Mouse (Mus musculus) CH12.LX (cell line): ENCODE results near the gene Fam107b. TPM values are rescaled to one million over a fixed set of nuclear protein-coding genes. Genes with fewer than 3 reads are reported as not detected.
A peak's percentile ranks its signal among the peaks of the same experiment; 100 is the strongest.

Source experiments
- DNase-seq: peaks from one replicate; pipeline ENCODE4 v3.0.0-alpha.2; 2013; ENCODE audit errors: extremely low read depth
- H3K27ac ChIP-seq: 2 replicates; pipeline ENCODE4 v1.5.1; 2012; ENCODE audit warnings: low read depth, mild to moderate bottlenecking, control low read depth, moderate library complexity; ENCODE audit not compliant: insufficient read depth
- H3K27me3 ChIP-seq: replicated peaks from 2 replicates; pipeline ENCODE3; 2012; ENCODE audit warnings: inconsistent platforms
- H3K36me3 ChIP-seq, 2 experiments: replicated peaks in 1 of 2; 2 replicates each; pipeline versions ENCODE3 to v1.6.1; 2012; ENCODE audit warnings: inconsistent platforms in 1 of 2, low read length in 1 of 2, mild to moderate bottlenecking in 1 of 2, mixed read lengths in 1 of 2, moderate library complexity in 1 of 2; ENCODE audit not compliant: control insufficient read depth in 1 of 2, insufficient read depth in 1 of 2
- H3K4me1 ChIP-seq, 2 experiments: 2 replicates each; pipeline ENCODE4 v1.6.1; 2012; ENCODE audit warnings: inconsistent platforms in 1 of 2, moderate library complexity in 1 of 2; ENCODE audit not compliant: insufficient read depth in 2 of 2, control insufficient read depth in 1 of 2
- H3K4me2 ChIP-seq: 2 replicates; pipeline ENCODE4 v1.6.1; 2012; ENCODE audit warnings: low read depth, mild to moderate bottlenecking, control low read depth; ENCODE audit not compliant: poor library complexity, insufficient read depth, severe bottlenecking
- H3K4me3 ChIP-seq, 3 experiments: fragments of 150-350 bp in 1 of 3; sonication (generic) in 1 of 3; replicated peaks in 1 of 3; 2 replicates each; pipeline versions ENCODE3 to v1.5.1; 2011 to 2012; ENCODE audit warnings: low read depth in 2 of 3, low read length in 2 of 3, mild to moderate bottlenecking in 2 of 3, moderate library complexity in 2 of 3, control low read depth in 1 of 3, improper control_type of control experiment in 1 of 3, inconsistent platforms in 1 of 3, mixed read lengths in 1 of 3; ENCODE audit not compliant: poor library complexity in 1 of 3
- H3K79me2 ChIP-seq: replicated peaks from 2 replicates; pipeline ENCODE4 v1.6.1; 2012; ENCODE audit warnings: mild to moderate bottlenecking, moderate library complexity; ENCODE audit not compliant: control insufficient read depth, poor library complexity, insufficient read depth, severe bottlenecking; ENCODE audit errors: extremely low read depth
- H3K9ac ChIP-seq: 2 replicates; pipeline ENCODE4 v1.6.1; 2012; ENCODE audit warnings: low read depth, mild to moderate bottlenecking, control low read depth, moderate library complexity; ENCODE audit not compliant: insufficient read depth
- H3K9me3 ChIP-seq: replicated peaks from 2 replicates; pipeline ENCODE3; 2012; ENCODE audit warnings: low read length, inconsistent platforms, mixed read lengths
- BHLHE40 ChIP-seq: IDR thresholded peaks from 2 replicates; pipeline ENCODE4 v1.6.1; 2011; ENCODE audit warnings: mild to moderate bottlenecking, low read depth, low read length, improper control_type of control experiment
- CHD1 ChIP-seq: IDR thresholded peaks from 2 replicates; pipeline ENCODE4 v1.6.1; 2012; ENCODE audit warnings: low read depth, low read length, improper control_type of control experiment, inconsistent platforms
- CHD2 ChIP-seq: IDR thresholded peaks from 2 replicates; pipeline ENCODE4 v1.6.1; 2011; ENCODE audit warnings: low read length, improper control_type of control experiment
- CTCF ChIP-seq, 2 experiments: IDR thresholded peaks in 1 of 2; conservative IDR thresholded peaks in 1 of 2; 2 replicates each; pipeline ENCODE4 v1.5.1; 2011 to 2012; ENCODE audit warnings: low read depth in 2 of 2, low read length in 2 of 2, improper control_type of control experiment in 1 of 2, inconsistent platforms in 1 of 2, mild to moderate bottlenecking in 1 of 2, moderate library complexity in 1 of 2
- E2F4 ChIP-seq: IDR thresholded peaks from 2 replicates; pipeline ENCODE4 v1.6.1; 2011; ENCODE audit warnings: low read depth, low read length, improper control_type of control experiment; ENCODE audit not compliant: insufficient replicate concordance
- ELF1 ChIP-seq: IDR thresholded peaks from 2 replicates; pipeline ENCODE4 v1.6.1; 2014; ENCODE audit warnings: low read depth, mild to moderate bottlenecking, inconsistent platforms, low read length, improper control_type of control experiment
- EP300 ChIP-seq: IDR thresholded peaks from 2 replicates; pipeline ENCODE4 v1.6.1; 2011; ENCODE audit warnings: low read length, improper control_type of control experiment
- ETS1 ChIP-seq: conservative IDR thresholded peaks from 2 replicates; pipeline ENCODE4 v1.6.1; 2012; ENCODE audit warnings: low read depth, mild to moderate bottlenecking, inconsistent platforms, low read length, improper control_type of control experiment, moderate library complexity
- GABPA ChIP-seq: IDR thresholded peaks from 2 replicates; pipeline ENCODE4 v1.6.1; 2012; ENCODE audit warnings: low read depth, low read length, improper control_type of control experiment, inconsistent platforms; ENCODE audit not compliant: insufficient replicate concordance
- HCFC1 ChIP-seq: IDR thresholded peaks from 2 replicates; pipeline ENCODE4 v1.6.1; 2012; ENCODE audit warnings: low read depth, mild to moderate bottlenecking, inconsistent platforms, low read length, improper control_type of control experiment
- IRF4 ChIP-seq: IDR thresholded peaks from 2 replicates; pipeline ENCODE4 v1.6.1; 2014; ENCODE audit warnings: low read depth, mild to moderate bottlenecking, inconsistent platforms, low read length, improper control_type of control experiment
- JUN ChIP-seq: IDR thresholded peaks from 2 replicates; pipeline ENCODE4 v1.6.1; 2011; ENCODE audit warnings: low read depth, mild to moderate bottlenecking, low read length, improper control_type of control experiment, moderate library complexity; ENCODE audit not compliant: insufficient read depth
- JUND ChIP-seq: conservative IDR thresholded peaks from 2 replicates; pipeline ENCODE4 v1.6.1; 2011; ENCODE audit warnings: low read depth, low read length, improper control_type of control experiment
- KAT2A ChIP-seq: IDR thresholded peaks from 2 replicates; pipeline ENCODE4 v1.6.1; 2012; ENCODE audit warnings: low read length, improper control_type of control experiment, inconsistent platforms; ENCODE audit not compliant: insufficient replicate concordance
- MAFK ChIP-seq: IDR thresholded peaks from 2 replicates; pipeline ENCODE4 v1.6.1; 2011; ENCODE audit warnings: low read length, improper control_type of control experiment; ENCODE audit not compliant: insufficient replicate concordance
- MAX ChIP-seq: IDR thresholded peaks from 2 replicates; pipeline ENCODE4 v1.6.1; 2011; ENCODE audit warnings: low read length, improper control_type of control experiment
- MAZ ChIP-seq: IDR thresholded peaks from 2 replicates; pipeline ENCODE4 v1.6.1; 2012; ENCODE audit warnings: low read depth, mild to moderate bottlenecking, inconsistent platforms, low read length, improper control_type of control experiment, moderate library complexity
- MEF2A ChIP-seq: IDR thresholded peaks from 2 replicates; pipeline ENCODE4 v1.6.1; 2014; ENCODE audit warnings: low read depth, mild to moderate bottlenecking, inconsistent platforms, low read length, improper control_type of control experiment, borderline replicate concordance
- MXI1 ChIP-seq: IDR thresholded peaks from 2 replicates; pipeline ENCODE4 v1.6.1; 2011; ENCODE audit warnings: mild to moderate bottlenecking, low read depth, low read length, improper control_type of control experiment
- MYC ChIP-seq: IDR thresholded peaks from 2 replicates; pipeline ENCODE4 v1.6.1; 2011; ENCODE audit warnings: low read depth, mild to moderate bottlenecking, improper control_type of control experiment, low read length
- NELFE ChIP-seq: IDR thresholded peaks from 2 replicates; pipeline ENCODE4 v1.6.1; 2011; ENCODE audit warnings: low read depth, low read length, improper control_type of control experiment
- NRF1 ChIP-seq: IDR thresholded peaks from 2 replicates; pipeline ENCODE4 v1.6.1; 2014; ENCODE audit warnings: low read depth, mild to moderate bottlenecking, inconsistent platforms, low read length, improper control_type of control experiment, moderate library complexity
- PAX5 ChIP-seq: IDR thresholded peaks from 2 replicates; pipeline ENCODE4 v1.6.1; 2012; ENCODE audit warnings: low read length, inconsistent platforms, mixed read lengths
- POLR2A ChIP-seq: IDR thresholded peaks from 2 replicates; pipeline ENCODE4 v1.6.1; 2011; ENCODE audit warnings: low read depth, mild to moderate bottlenecking, improper control_type of control experiment, low read length
- POLR2AphosphoS2 ChIP-seq: IDR thresholded peaks from 2 replicates; pipeline ENCODE4 v1.6.1; 2011; ENCODE audit warnings: low read depth, low read length, improper control_type of control experiment
- RAD21 ChIP-seq: IDR thresholded peaks from 2 replicates; pipeline ENCODE4 v1.6.1; 2011; ENCODE audit warnings: low read depth, mild to moderate bottlenecking, low read length, improper control_type of control experiment, moderate library complexity
- RCOR1 ChIP-seq: conservative IDR thresholded peaks from 2 replicates; pipeline ENCODE4 v1.6.1; 2012; ENCODE audit warnings: low read depth, mild to moderate bottlenecking, inconsistent platforms, low read length, improper control_type of control experiment
- SIN3A ChIP-seq: IDR thresholded peaks from 2 replicates; pipeline ENCODE4 v1.6.1; 2012; ENCODE audit warnings: low read length, improper control_type of control experiment, inconsistent platforms
- SMC3 ChIP-seq: IDR thresholded peaks from 2 replicates; pipeline ENCODE4 v1.6.1; 2011; ENCODE audit warnings: low read depth, low read length, improper control_type of control experiment
- TBP ChIP-seq: conservative IDR thresholded peaks from 2 replicates; pipeline ENCODE4 v1.6.1; 2011; ENCODE audit warnings: low read depth, low read length, improper control_type of control experiment
- TCF12 ChIP-seq: IDR thresholded peaks from 2 replicates; pipeline ENCODE4 v1.6.1; 2014; ENCODE audit warnings: low read depth, mild to moderate bottlenecking, inconsistent platforms, low read length, improper control_type of control experiment
- UBTF ChIP-seq: IDR thresholded peaks from 2 replicates; pipeline ENCODE4 v1.6.1; 2012; ENCODE audit warnings: low read depth, mild to moderate bottlenecking, inconsistent platforms, low read length, improper control_type of control experiment, moderate library complexity
- USF1 ChIP-seq: IDR thresholded peaks from 2 replicates; pipeline ENCODE4 v1.6.1; 2014; ENCODE audit warnings: low read depth, mild to moderate bottlenecking, inconsistent platforms, low read length, improper control_type of control experiment
- USF2 ChIP-seq: conservative IDR thresholded peaks from 2 replicates; pipeline ENCODE4 v1.6.1; 2011; ENCODE audit warnings: low read depth, low read length, improper control_type of control experiment
- ZC3H11A ChIP-seq: IDR thresholded peaks from 2 replicates; pipeline ENCODE4 v1.6.1; 2012; ENCODE audit warnings: low read depth, mild to moderate bottlenecking, inconsistent platforms, low read length, improper control_type of control experiment
- ZKSCAN1 ChIP-seq: IDR thresholded peaks from 2 replicates; pipeline ENCODE4 v1.6.1; 2012; ENCODE audit warnings: low read depth, inconsistent platforms, low read length, improper control_type of control experiment, borderline replicate concordance
- ZMIZ1 ChIP-seq: IDR thresholded peaks from 2 replicates; pipeline ENCODE4 v1.6.1; 2012; ENCODE audit warnings: low read depth, mild to moderate bottlenecking, inconsistent platforms, low read length, improper control_type of control experiment
- ZNF384 ChIP-seq: IDR thresholded peaks from 2 replicates; pipeline ENCODE4 v1.6.1; 2012; ENCODE audit warnings: low read depth, low read length, improper control_type of control experiment, inconsistent platforms
- dilution Hi-C: fragments of 300-500 bp; cut with MboI; formaldehyde crosslinking; loops from 2 replicates; pipeline ENCODE4 v1.14.3; 2020; ENCODE audit warnings: low sequenced_read_pairs; ENCODE audit not compliant: extremely low pct_unique_long_range_greater_than_20kb, extremely low pct_ligation_motif_present
- in situ Hi-C: fragments of 300-500 bp; cut with MboI; formaldehyde crosslinking; loops from 3 replicates; pipeline ENCODE4 v1.14.3; 2019; ENCODE audit warnings: low sequenced_read_pairs, low pct_ligation_motif_present, low pct_unique_long_range_greater_than_20kb, mixed read lengths
- polyA plus RNA-seq: library from polyadenylated mRNA; unstranded; fragments of >175 nt; gene quantifications from 2 replicates; pipeline ENCODE4 v1.2.1, GENCODE M21; 2012; ENCODE audit warnings: low read depth; ENCODE audit not compliant: insufficient read length
- total RNA-seq, 2 experiments: library from RNA; depleted of rRNA; stranded (reverse); fragments of 300-350 nt in 1 of 2; fragments of >200 nt in 1 of 2; gene quantifications; 2 replicates each; pipeline ENCODE4 v1.2.3; 2012 to 2014

Gene Fam107b
- total and polyA plus RNA-seq, 3 experiments = 42.6 to 113 (median 71.7) TPM

DNA sequence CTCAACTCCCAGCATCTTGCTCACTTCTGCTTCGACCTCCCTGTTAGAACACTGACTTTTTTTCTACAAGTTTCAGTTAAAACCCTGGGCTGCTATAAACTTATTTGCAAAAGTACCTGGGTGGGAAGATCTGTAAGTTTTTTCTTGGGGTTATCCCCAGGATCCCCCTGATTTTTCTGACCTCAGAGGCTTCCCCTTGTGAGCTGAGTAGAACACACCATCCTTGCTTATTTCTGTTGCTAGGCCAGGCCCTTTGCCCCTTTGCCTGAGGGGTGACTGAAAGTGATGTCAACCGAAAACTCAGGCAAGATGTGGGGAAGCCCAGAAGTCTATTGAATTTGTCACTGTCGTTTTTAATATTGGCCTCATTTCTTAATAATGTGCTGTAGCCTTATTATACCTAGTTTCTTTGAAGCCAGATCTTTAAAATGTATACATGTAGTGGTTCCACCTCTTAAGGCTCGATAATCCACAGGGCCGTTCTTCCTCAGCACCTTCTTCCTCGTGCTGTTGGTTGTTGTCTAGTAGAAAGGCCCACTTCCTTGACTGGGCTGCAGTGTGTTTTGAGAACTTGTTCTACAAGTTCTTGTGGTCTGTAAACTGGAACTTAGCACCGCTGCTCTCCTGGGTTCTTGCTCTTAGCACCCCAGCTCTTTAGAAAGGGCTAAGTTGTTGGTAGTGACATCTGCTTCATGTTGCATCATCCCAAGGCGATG, 153.3 kb downstream of the Fam107b start:
- DNase-seq = peak; percentile 61
- H3K9ac ChIP-seq = peak overlapping the region; percentile 50
- H3K4me2 ChIP-seq = peak overlapping the region; percentile 77
- no peaks in the 10 kb centered on the region for H3K9me3 ChIP-seq
- no peaks in the 10 kb centered on the region for H3K27me3 ChIP-seq
- H3K4me3 ChIP-seq = no peak overlapping the region
- dilution Hi-C loops = no loop called here
- 0 out of 2 replicates have a peak, but pooled peaks have one; percentile 32 for TF ChIP-seq CHD2
- no peak for TF ChIP-seq RAD21
- TF ChIP-seq KAT2A = no peak
- TF ChIP-seq MAFK = no peak
- no peak for TF ChIP-seq SMC3
- no peak for TF ChIP-seq ZMIZ1
- TF ChIP-seq MAZ = peak; percentile 51; the same call in 1 of the 2 replicates
- TF ChIP-seq JUN = no peak
- no peak for TF ChIP-seq NELFE
- peak; percentile 53; the same call in 1 of the 2 replicates for TF ChIP-seq MXI1
- TF ChIP-seq RCOR1 = peak; percentile 63; the same call in 1 of the 2 replicates
- no peak for TF ChIP-seq USF1
- no peak for TF ChIP-seq ZKSCAN1
- TF ChIP-seq USF2 = no peak
- TF ChIP-seq MYC = peak; percentile 19; the same call in 1 of the 2 replicates
- TF ChIP-seq UBTF = no peak
- peak; percentile 92 for TF ChIP-seq CHD1
- no peak for TF ChIP-seq POLR2AphosphoS2
- TF ChIP-seq POLR2A = no peak
- TF ChIP-seq HCFC1 = 0 out of 2 replicates have a peak, but pooled peaks have one; percentile 20
- TF ChIP-seq ELF1 = peak; percentile 58
- TF ChIP-seq PAX5 = no peak
- no peak for TF ChIP-seq NRF1
- TF ChIP-seq TBP = no peak
- peak; percentile 74 for TF ChIP-seq ZNF384
- TF ChIP-seq TCF12 = 0 out of 2 replicates have a peak, but pooled peaks have one; percentile 19
- peak; percentile 57 for TF ChIP-seq BHLHE40
- TF ChIP-seq ZC3H11A = no peak
- peak; percentile 63 for TF ChIP-seq SIN3A
- peak; percentile 62; the same call in 1 of the 2 replicates for TF ChIP-seq IRF4
- no peak for TF ChIP-seq GABPA
- peak; percentile 84 for TF ChIP-seq ETS1
- peak; percentile 77 for TF ChIP-seq MAX
- TF ChIP-seq E2F4 = no peak
- no peak for TF ChIP-seq CTCF (conservative IDR thresholded peaks at IDR 0.05 in 1 of 2, IDR thresholded peaks at IDR 0.05 in 1 of 2; ENCODE audit: low read depth in 2 of 2, low read length in 2 of 2)
- peak; percentile 40; the same call in 1 of the 2 replicates for TF ChIP-seq EP300
- no peak; the same call in 1 of the 2 replicates for TF ChIP-seq JUND
- TF ChIP-seq MEF2A = no peak; the same call in none of the 2 replicates
- H3K27ac ChIP-seq = peak overlapping the region; percentile 92
- H3K4me1 ChIP-seq = peaks cover 50 to 98% of the 10 kb centered on the region in 2 experiments
- H3K36me3 ChIP-seq = peaks cover under 1 to 16% of the 10 kb centered on the region in 2 experiments
- H3K79me2 ChIP-seq = peaks cover 73% of the 10 kb centered on the region
- in situ Hi-C loops = no loop called here
